Mouse (Mus musculus) inflammation-experienced regulatory T-cells, adult 6 months (primary cell): ENCODE data around the gene Slc43a2. TPM values are rescaled to one million over a fixed set of nuclear protein-coding genes. Genes with fewer than 3 reads are reported as not detected.

Source experiments
- ATAC-seq: one replicate; pipeline ENCODE4 v1.8.0; 2017
- polyA plus RNA-seq, 3 experiments: library from polyadenylated mRNA; unstranded; fragments of 100-300 nt; shearing (Covaris generic); gene quantifications; one replicate each; pipeline ENCODE4 v1.2.1; 2017

Gene Slc43a2
- polyA plus RNA-seq, 3 experiments from 2014 or later, result 20.1 to 22.4 (median 21.6) TPM

DNA sequence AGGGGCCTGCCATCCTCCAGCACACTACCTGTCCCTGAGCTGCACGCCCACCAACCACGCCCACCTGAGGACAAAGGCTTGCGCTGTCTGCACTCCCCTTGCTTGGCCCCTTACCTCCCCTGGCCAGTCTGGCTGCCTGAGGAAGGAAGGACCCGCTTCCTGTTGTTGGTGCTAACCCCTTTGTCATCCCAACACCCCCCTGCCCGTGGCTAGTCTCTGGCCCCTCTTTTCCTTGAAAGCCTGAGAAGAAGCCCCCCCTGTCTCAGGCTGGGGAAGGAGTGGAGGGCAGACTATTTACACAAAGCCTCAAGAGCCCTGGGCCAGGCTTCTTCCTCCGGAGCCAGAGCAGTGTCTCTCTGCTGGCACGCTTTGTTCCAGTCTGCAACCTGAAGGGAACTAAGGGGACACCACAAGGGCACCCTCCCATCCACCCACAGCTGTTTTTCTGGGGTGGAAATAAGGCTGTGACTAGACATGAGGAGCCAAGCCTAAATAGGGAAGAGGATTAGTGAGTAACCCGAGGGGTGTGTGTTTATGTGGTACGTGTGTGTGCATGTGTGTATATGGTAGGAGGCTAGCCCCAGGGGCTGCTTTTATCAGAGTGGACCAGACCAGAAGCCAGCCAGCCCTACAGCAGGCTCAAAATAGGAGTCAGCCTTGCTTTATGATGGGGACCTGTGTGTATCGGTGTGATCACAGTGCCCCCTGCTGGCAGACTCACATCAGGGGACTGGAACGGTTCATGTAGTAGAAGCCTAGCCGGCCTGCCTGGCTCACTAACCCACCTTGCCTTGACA is 41.6 kb downstream of the Slc43a2 start:
- peak; percentile 87 for ATAC-seq

- ATAC-seq, result no peak
Observed at GRCm38 (mm10) chr11:75574378-75575123, 43.1 kb downstream of the Slc43a2 start.

GRCm38 (mm10) chr11:75575560-75576123 is 44.1 kb downstream of the Slc43a2 start:
- ATAC-seq, result no peak

GRCm38 (mm10) chr11:75578609-75579008 is 47.1 kb downstream of the Slc43a2 start:
- ATAC-seq, result no peak

DNA sequence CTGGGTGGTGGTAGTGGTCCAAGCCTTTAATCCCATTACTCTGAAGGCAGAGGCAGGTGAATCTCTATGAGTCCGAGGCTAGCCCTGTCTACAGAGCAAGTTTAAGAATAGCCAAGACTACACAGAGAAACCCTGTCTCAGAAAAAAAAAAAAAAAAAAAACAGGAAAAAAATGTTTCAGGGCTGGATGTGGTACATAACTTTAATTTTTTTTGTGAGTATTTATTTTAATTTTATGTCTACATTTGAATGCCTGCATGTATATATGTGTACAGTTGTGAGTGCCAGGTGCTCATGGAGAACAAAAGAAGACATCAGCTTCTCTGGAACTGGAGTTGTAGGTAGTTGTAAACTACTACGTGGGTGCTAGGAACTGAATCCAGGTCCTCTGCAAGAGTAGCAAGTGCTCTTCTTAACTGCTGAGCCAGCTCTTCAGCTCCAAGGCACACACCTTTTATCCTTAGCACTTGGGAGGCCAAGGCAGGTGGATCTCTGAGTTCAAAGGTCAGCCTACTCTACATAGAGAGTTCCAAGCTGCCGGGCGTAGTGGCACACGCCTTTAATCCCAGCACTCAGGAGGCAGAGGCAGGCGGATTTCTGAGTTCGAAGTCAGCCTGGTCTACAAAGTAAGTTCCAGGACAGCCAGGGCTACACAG is 50.1 kb downstream of the Slc43a2 start:
- no peak for ATAC-seq

- ATAC-seq, result no peak
Observed at GRCm38 (mm10) chr11:75583521-75583920, 52.0 kb downstream of the Slc43a2 start.

DNA sequence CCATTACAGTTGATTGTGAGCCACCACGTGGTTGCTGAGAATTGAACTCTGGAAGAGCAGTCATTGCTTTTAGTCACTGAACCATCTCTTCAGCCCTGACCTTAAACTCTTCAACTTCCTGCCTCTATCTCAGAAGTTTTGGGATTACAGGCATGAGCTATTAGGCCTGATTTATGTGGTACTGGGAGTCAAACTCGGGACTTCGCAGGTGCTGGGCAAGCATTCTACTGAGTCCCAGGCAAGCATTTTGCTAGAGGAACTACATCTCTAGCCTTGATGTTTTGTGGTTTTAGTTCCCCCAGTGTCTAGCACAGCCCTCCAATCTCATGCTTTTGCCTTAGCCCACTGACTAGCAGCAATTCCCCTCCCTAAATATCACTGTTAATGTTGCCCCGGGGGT is 53.6 kb downstream of the Slc43a2 start:
- no peak for ATAC-seq

GRCm38 (mm10) chr11:75585978-75586377 is 54.5 kb downstream of the Slc43a2 start:
- ATAC-seq, result no peak

- ATAC-seq, result no peak
Observed at GRCm38 (mm10) chr11:75586963-75587362, 55.5 kb downstream of the Slc43a2 start.

GRCm38 (mm10) chr11:75587493-75588284 is 56.2 kb downstream of the Slc43a2 start, which contains the start of gene Pitpna:
TSS of gene Pitpna (plus strand) at chr11:75588097.
- ATAC-seq, result peak; percentile 95

DNA sequence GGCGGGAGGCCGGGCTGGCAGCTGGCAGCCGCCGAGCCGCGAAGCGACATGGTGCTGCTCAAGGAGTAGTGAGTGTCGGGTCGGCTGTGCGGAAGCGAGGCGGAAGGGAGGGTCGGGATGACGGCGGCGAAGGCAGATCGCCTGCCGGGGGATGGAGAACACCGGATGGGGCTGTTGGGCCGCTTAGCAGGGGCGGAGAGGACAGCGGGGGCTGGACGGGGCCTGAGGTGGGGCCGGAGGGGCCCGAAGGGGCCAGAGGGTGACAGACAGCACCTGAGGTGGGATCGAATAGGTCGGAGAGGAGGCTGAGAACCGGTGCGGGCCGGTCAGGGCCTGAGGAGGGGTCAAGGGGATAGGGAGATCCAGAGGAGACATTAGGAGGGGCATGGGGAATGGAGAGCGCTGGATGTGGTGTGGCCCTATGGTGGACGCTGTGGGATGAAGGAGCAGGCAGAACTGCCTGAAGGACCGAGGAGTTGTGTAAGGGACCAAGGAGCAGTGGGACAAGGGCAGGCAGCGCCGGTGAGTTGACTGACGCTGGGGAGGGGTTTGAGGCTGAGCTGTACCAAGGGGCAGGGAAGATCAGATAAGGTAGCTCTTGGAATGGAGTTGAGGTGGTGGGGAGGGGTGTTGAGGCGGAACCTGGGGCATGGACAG is 56.9 kb downstream of the Slc43a2 start:
- ATAC-seq, result peak; percentile 79

DNA sequence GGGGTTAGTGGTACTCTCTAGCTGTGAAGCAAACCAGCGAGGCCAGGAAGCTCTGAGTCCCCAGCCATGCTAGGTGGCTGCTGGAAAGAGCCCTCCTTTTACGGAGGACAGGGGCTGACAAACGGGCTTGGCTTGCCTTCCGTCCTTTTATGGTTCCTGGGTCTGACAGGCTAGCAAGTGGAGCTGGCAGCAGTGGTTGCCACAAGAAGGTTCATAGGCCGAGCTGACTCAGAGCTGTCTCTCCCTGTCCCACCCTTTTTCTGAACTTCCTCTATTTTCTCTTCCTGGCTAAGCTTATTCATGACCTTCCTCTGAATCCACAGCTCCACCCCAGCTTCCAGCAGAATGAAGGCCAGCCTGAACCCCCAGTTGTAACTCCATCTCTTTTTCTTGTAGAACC is 61.1 kb downstream of the Slc43a2 start:
- ATAC-seq, result no peak

DNA sequence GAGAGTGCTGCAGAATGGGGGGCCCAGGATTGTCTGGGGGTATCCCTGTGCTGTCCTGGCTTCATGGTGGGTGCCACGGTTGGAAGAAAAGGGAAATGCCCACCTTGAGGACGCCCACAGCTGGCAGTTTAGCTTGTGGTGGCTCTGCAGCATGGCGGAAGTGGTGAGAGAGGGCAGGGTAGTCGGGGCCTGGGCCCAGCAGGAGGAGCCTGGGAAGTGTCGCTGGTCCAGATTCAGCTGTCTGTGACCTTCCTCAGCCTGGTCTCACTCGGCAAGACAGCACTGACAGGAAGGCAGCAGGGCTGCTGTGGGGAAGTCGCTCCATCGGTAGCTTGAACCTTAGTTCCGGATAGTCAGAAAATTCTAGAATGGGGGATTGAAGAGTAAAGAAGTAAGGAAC is 62.9 kb downstream of the Slc43a2 start:
- no peak for ATAC-seq

DNA sequence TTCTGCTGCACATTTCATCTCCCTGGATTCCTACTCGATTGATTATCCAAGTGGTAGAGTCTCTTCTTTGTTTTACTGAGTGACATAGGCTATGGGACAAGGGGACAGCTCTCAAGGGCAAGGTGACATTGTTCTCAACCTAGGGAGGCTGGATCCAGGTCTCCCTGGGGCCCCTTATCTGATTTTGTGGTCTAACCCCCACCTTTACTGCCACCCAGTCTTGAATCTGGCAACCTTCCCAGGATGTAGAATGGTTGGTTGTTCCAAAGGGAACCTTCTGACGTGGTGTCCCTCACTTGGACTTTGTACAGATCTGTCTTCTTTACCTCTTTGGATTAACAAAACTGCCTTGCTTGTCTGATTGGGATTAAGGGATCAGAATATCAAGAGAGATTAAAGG is 63.9 kb downstream of the Slc43a2 start:
- ATAC-seq, result no peak

- no peak for ATAC-seq
Observed at GRCm38 (mm10) chr11:75595816-75596215, 64.3 kb downstream of the Slc43a2 start.

- ATAC-seq, result no peak
Observed at GRCm38 (mm10) chr11:75596726-75597255, 65.3 kb downstream of the Slc43a2 start.

- no peak for ATAC-seq
Observed at GRCm38 (mm10) chr11:75598004-75598403, 66.5 kb downstream of the Slc43a2 start.

DNA sequence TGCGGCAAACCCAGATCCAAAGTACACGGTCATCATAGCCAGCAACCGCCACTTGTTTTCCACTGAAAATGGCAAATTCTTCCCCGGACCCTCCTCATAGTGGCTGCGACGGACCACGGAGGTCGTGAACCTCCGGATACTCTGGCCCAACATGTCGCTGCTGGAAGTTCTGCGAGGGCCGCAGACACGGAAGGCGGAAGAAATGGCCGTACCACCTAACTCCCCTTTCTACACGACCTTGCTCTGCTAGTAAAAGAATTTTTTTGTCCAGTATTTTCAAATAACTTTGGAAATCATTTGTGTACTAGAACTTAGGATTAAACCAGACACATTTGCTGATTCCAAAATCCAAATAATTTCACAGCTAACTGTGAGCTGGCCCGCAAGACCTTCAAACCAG is 68.3 kb downstream of the Slc43a2 start:
- ATAC-seq, result peak; percentile 67

DNA sequence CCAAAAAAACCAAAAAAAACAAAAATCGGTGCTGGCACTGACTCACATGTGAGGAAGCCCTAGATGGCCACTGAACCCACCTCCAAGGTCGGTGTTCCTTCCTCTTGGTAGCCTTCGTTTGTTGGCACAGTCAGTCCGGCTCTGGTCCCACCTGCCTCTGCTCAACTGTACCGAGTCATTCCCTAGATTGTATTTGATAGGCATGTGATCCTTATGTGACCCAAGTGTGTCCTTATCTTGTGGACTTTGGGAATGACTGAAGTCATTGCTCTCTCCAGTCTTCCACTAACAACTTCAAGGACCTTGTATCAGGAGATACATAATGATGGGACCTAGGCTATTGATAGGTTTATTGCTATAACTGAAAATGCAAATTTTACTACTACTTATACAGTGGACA is 73.3 kb downstream of the Slc43a2 start:
- ATAC-seq, result no peak

DNA sequence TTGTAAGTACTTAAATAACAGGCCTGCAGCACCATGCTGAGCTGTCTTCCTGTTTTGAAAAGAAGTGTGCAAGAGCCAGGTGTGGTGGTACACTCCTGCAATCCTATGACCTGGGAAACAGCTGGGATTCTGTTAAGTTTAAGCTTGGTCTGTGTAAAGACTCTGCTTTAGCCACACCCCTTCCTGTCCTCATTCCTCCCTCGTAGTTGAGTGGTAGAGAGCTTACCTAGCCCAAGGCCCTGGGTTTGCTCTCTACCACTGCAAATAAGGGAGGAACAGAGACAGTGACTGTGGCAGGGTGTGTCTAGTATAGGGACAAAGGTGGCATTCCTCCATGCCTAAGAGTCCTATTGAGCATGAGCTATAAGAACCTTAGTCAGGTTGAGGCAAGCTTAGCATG is 73.8 kb downstream of the Slc43a2 start:
- ATAC-seq, result no peak

DNA sequence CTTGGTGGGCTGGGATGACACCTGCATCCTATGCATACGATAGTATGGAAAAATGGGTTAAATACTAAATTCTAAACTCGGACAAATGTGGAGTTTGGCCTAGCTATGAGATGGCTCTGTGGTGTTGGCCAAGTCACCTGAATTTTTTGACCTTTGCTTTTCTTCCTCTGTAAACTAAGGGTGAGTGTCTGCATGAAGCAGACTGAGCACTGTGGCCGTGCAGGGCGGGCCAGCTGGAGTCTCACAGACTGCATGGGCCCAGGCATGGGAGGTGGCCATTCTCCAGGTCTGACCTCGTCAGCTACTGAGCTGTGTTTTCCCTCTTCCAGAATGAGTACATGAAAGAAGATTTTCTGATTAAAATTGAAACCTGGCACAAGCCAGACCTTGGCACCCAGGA is 77.3 kb downstream of the Slc43a2 start:
- no peak for ATAC-seq
